Mouse (Mus musculus) midbrain, embryonic 15.5 days (tissue): ENCODE results near the gene Actn2. TPM values are rescaled to one million over a fixed set of nuclear protein-coding genes. Genes with fewer than 3 reads are reported as not detected.

Experiments used
- ATAC-seq: fragments of 200-750 bp; cut with Nextera tagmentation; replicated peaks from 2 replicates; pipeline ENCODE4 v1.8.0; 2017; ENCODE audit warnings: moderate TSS enrichment
- H3K27ac ChIP-seq: fragments of 300-500 bp; sonication (generic); 2 replicates; pipeline ENCODE4 v1.5.1; 2015; ENCODE audit warnings: mild to moderate bottlenecking, inconsistent platforms
- H3K27me3 ChIP-seq: fragments of 300-500 bp; sonication (generic); replicated peaks from 2 replicates; pipeline ENCODE4 v1.6.1; 2015; ENCODE audit warnings: inconsistent platforms
- H3K36me3 ChIP-seq: fragments of 300-500 bp; sonication (generic); replicated peaks from 2 replicates; pipeline ENCODE4 v1.6.1; 2015; ENCODE audit warnings: inconsistent platforms
- H3K4me1 ChIP-seq: fragments of 300-500 bp; sonication (generic); 2 replicates; pipeline ENCODE4 v1.6.1; 2015; ENCODE audit warnings: inconsistent platforms
- H3K4me2 ChIP-seq: fragments of 300-500 bp; sonication (generic); 2 replicates; pipeline ENCODE4 v1.6.1; 2015; ENCODE audit warnings: inconsistent platforms, mild to moderate bottlenecking, moderate library complexity
- H3K4me3 ChIP-seq: fragments of 300-500 bp; sonication (generic); 2 replicates; pipeline ENCODE4 v1.5.1; 2015; ENCODE audit warnings: mild to moderate bottlenecking, inconsistent platforms
- H3K9ac ChIP-seq: fragments of 300-500 bp; sonication (generic); 2 replicates; pipeline ENCODE4 v1.6.1; 2015; ENCODE audit warnings: mild to moderate bottlenecking, inconsistent platforms
- H3K9me3 ChIP-seq: fragments of 300-500 bp; sonication (generic); 2 replicates; pipeline ENCODE4 v1.6.1; 2016; ENCODE audit warnings: inconsistent platforms
- WGBS: fragments of 180-500 bp; shearing (Covaris S2); methylation state at CpG from one replicate; pipeline ENCODE4 v1.1.7; 2015; ENCODE audit warnings: mixed read lengths; 5-methylcytosine and 5-hydroxymethylcytosine counted together
- polyA plus RNA-seq: library from polyadenylated mRNA; unstranded; fragments of >200 nt; fragmentation: Nextera tagmentation; extraction: Ambion mirVana; gene quantifications from 2 replicates; pipeline ENCODE4 v1.2.1, GENCODE M21; 2015

Actn2 gene
- polyA plus RNA-seq: 2.8 and 4.6 TPM in 2 replicates

DNA sequence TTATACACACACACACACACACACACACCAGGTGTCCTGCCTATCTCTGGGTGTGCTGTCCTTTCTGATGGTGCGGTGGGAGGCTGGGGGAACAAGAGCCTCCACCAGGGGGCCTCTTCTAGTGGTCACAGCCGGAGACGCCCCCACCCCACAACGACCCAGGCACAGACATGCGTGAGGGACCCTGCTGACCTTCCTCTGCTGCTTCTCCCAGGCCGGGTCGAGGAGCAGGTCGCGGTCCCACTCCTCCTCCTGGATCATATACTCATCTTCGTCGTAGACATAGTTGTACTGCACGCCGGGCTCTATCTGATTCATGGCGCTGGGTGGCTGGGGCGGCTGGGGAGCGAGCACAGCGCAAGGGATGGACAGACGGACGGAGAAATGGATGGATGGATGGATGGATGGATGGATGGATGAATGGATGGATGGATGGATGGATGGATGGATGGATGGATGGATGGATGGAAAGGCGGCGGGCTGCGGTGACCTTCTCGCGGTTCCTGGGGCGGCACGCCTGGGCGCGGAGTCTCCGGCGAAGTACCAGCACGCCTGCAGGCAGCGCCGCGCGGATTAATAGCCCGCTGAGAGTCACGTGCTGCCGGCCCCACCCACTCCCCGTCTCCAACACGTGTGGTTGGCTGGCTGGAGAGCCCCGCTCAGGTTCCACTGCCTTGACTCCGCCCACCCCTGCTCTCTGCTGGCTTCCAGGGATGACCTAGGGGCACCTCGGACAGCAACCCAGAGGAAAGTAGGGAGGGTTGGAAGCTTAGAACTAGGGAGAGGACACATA lies at the start of gene Actn2:
Actn2 (minus strand) TSS at position 578 of the 793 bp plus-strand sequence.
- H3K36me3 ChIP-seq: no peaks in the 10 kb centered on the region
- peak within 1 kb of the TSS; percentile 96 for H3K4me2 ChIP-seq
- WGBS: under 1% methylated on average over 43 of the region's 43 CpGs
- H3K4me3 ChIP-seq: peak within 1 kb of the TSS; percentile 51
- peak within 1 kb of the TSS; percentile 61 for H3K9ac ChIP-seq
- 0 out of 2 replicates have a peak, but pooled peaks cover 2% of the 10 kb centered on the region for H3K27me3 ChIP-seq
- H3K4me1 ChIP-seq: peaks cover 3% of the 10 kb centered on the region
- no peaks in the 10 kb centered on the region for H3K9me3 ChIP-seq
- ATAC-seq: peak; percentile 99
- H3K27ac ChIP-seq: no peak within 1 kb of the TSS

DNA sequence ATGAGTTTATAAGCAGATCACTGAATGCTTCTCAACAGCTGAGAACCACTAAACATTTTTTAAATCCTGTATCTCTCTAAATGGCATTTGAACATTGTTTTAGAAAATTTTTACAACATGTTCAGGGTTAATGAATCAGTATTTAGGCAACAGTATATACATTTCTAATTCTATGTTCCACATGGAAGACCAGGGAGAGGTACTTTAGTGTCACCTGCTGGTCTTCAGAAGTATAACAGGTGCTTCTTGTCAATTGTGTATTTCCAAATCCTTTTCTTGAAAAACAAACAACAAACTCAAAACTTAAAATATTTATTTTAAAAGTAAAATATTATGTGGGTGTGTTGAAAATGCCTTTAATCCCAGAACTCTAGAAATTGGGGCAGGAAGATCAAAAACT lies 45.7 kb upstream of the Actn2 start:
- H3K4me2 ChIP-seq: no peak overlapping the region
- no peaks in the 10 kb centered on the region for H3K36me3 ChIP-seq
- H3K4me1 ChIP-seq: no peaks in the 10 kb centered on the region
- no peak overlapping the region for H3K4me3 ChIP-seq
- no peak for ATAC-seq
- no peaks in the 10 kb centered on the region for H3K27me3 ChIP-seq
- H3K9me3 ChIP-seq: no peaks in the 10 kb centered on the region
- H3K9ac ChIP-seq: no peak overlapping the region
- H3K27ac ChIP-seq: no peak overlapping the region

DNA sequence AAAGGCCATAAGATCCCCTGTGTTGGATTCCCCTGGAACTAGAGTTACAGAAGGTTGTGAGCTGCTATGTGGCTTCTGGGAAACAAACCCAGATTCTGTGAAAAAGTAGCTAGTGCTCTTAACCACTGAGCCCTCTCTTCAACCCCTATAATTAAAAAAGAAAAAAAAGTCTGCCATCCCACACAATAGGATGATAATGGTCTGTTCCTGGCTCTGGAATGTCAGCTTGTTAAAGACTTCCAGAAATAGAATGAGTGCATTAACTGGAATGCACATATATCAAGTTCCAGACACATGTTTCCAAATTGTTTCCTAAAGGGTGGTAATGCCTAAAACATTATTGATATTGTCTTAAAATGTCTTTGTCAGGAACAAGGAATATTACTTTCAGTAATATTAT lies 44.2 kb upstream of the Actn2 start:
- Histone ChIP-seq H3K9me3 (no peaks in the 10 kb centered on the region), H3K4me2 (no peak overlapping the region), H3K4me1 (no peaks in the 10 kb centered on the region), H3K9ac (no peak overlapping the region), H3K4me3 (no peak overlapping the region), H3K36me3 (no peaks in the 10 kb centered on the region), H3K27ac (no peak overlapping the region), H3K27me3 (no peaks in the 10 kb centered on the region)
- no peak for ATAC-seq

DNA sequence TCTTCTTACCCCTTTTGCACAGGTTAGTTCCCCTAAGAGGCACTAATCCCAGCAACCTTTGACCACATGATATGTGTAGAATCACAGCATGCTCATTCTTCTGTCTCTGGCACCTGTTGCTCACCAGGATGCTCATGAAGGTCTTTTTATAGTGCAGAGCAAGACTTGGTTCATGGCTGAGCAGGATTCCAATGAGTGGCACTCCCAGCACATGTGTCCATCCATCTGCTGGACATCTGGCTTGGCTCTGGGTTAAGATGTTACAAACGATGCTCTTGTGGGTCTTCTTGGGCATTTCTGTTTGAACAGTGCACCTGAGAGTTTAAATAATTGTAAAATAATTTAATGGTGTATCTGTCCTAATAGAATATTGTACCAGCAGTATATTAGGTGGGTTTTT lies 36.2 kb upstream of the Actn2 start:
- H3K4me2 ChIP-seq: no peak overlapping the region
- no peaks in the 10 kb centered on the region for H3K27me3 ChIP-seq
- no peaks in the 10 kb centered on the region for H3K9me3 ChIP-seq
- H3K4me3 ChIP-seq: no peak overlapping the region
- no peak overlapping the region for H3K27ac ChIP-seq
- 71% methylated on average over 1 of the region's 1 CpGs for WGBS
- no peaks in the 10 kb centered on the region for H3K36me3 ChIP-seq
- no peaks in the 10 kb centered on the region for H3K4me1 ChIP-seq
- H3K9ac ChIP-seq: no peak overlapping the region
- no peak for ATAC-seq

DNA sequence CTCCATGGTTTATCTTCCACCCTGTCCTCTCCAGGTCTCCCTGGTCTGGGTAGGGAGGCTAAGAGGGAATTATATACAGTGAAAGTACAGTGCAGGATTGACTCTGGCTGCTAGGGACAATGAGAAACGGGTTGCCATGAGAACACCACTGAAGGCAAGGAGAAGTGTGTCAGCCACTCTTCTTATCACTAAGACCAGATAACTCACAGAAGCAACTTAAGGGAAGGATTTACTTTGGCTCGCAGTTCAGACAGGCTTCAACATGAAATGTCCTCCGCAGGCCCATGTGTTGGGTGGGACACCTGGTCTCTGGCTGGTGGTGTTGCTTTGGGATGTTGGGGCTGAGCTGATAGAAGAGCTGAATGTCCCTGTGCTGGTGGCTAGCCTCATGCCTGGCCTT lies 32.2 kb upstream of the Actn2 start:
- Histone ChIP-seq H3K36me3 (no peaks in the 10 kb centered on the region), H3K9ac (no peak overlapping the region), H3K27me3 (no peaks in the 10 kb centered on the region), H3K4me1 (no peaks in the 10 kb centered on the region), H3K9me3 (no peaks in the 10 kb centered on the region), H3K27ac (no peak overlapping the region), H3K4me3 (no peak overlapping the region), H3K4me2 (no peak overlapping the region)
- ATAC-seq: no peak
- WGBS: 91% methylated on average over 3 of the region's 3 CpGs

DNA sequence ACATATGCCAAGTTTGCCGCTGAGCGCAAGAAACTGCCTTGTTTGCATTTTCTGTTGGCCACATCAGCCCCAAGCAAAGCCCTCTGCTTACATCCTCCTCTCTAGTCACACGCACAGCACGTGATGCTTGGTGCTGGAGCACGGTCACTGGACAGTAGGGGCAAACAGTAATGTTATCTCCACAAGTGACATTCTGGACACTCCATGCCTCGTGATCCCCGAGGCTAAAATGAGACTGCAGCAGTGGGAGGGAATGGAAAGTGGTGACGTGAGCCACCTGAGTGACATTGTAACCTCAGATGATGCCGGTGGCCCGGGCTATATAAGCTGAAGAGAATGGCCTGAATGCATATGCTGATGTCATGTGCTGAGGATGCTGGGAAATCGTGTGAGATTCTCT lies 29.4 kb upstream of the Actn2 start:
- no peaks in the 10 kb centered on the region for H3K9me3 ChIP-seq
- H3K4me3 ChIP-seq: no peak overlapping the region
- no peaks in the 10 kb centered on the region for H3K27me3 ChIP-seq
- no peak overlapping the region for H3K27ac ChIP-seq
- H3K9ac ChIP-seq: no peak overlapping the region
- WGBS: 87% methylated on average over 11 of the region's 11 CpGs
- no peaks in the 10 kb centered on the region for H3K4me1 ChIP-seq
- no peak for ATAC-seq
- H3K36me3 ChIP-seq: no peaks in the 10 kb centered on the region
- no peak overlapping the region for H3K4me2 ChIP-seq

DNA sequence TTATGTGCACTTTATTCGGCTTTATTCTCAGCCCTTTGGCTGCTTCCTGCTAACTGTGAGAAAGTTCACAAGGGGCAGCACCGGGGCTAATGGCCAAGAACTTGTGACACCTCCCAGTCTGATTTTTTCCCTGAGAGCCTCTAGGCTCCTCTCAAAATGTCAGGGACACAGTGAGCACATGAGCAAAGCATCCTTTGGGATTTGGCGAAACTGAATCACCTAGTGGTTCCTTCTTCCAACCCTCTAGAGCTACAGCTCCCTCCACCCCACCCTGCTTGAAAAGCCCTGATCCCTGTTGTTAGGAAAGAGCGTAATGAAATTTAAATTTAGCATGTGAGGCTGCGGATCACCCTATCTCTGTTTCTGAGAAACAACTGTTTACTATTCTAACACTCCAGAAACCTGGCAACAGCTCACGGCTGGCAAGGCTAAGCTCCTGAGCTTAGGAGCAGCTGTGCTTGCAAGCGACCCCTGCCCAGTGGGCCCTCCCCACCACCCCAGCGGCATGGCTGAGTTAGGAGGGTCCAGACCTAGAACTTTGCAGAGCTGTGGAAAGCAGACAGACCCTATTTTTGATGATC lies 28.6 kb upstream of the Actn2 start:
- H3K36me3 ChIP-seq: no peaks in the 10 kb centered on the region
- H3K27me3 ChIP-seq: no peaks in the 10 kb centered on the region
- no peaks in the 10 kb centered on the region for H3K4me1 ChIP-seq
- H3K9me3 ChIP-seq: no peaks in the 10 kb centered on the region
- no peak for ATAC-seq
- no peak overlapping the region for H3K4me2 ChIP-seq
- no peak overlapping the region for H3K9ac ChIP-seq
- 55% methylated on average over 8 of the region's 8 CpGs for WGBS
- no peak overlapping the region for H3K4me3 ChIP-seq
- H3K27ac ChIP-seq: no peak overlapping the region

DNA sequence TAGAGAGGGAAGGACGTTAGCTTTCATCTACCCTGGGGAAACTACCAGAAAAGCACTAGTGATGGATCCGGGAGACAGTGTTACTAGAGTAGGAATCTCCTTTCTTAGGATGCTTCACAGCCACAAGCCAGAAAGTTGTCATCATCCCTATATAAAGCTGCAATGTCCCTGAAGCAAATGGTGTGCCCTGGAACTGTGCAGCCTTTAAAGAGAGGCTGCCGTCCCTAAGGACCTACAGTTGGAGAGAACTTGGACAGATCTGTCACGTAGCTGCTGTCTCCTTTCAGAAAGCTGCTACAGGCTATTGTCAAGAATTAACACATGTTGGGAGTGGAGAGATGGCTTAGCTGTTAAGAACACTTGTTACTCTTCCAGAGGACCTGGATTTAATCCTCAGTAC lies 20.9 kb upstream of the Actn2 start:
- Histone ChIP-seq H3K27ac (no peak overlapping the region), H3K9ac (no peak overlapping the region), H3K9me3 (no peaks in the 10 kb centered on the region), H3K4me1 (no peaks in the 10 kb centered on the region), H3K27me3 (no peaks in the 10 kb centered on the region), H3K4me3 (no peak overlapping the region), H3K36me3 (no peaks in the 10 kb centered on the region), H3K4me2 (no peak overlapping the region)
- WGBS: 78% methylated on average over 4 of the region's 4 CpGs
- no peak for ATAC-seq

DNA sequence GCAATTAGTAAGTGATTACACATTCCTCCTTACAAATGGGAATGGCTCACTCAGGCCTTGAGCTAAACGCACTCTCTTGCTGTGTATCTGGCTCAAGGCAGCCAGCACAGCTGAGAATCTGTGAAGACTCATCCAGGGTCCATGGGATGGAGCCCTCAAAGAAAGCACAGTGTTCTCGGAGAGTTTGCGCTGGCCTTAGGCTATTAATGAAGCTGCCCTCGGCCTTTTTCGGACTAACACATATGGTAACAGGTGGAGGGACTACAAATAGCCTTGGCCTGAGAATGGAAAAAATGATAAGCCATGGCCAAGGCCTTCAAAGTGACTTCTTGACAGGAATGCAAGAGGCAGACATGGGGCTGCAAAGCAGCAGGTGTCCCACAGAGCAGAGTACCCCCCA lies 17.0 kb upstream of the Actn2 start:
- H3K4me2 ChIP-seq: no peak overlapping the region
- no peaks in the 10 kb centered on the region for H3K36me3 ChIP-seq
- H3K4me1 ChIP-seq: no peaks in the 10 kb centered on the region
- no peaks in the 10 kb centered on the region for H3K9me3 ChIP-seq
- H3K9ac ChIP-seq: no peak overlapping the region
- no peak overlapping the region for H3K27ac ChIP-seq
- no peak overlapping the region for H3K4me3 ChIP-seq
- 83% methylated on average over 5 of the region's 5 CpGs for WGBS
- H3K27me3 ChIP-seq: no peaks in the 10 kb centered on the region
- ATAC-seq: no peak

DNA sequence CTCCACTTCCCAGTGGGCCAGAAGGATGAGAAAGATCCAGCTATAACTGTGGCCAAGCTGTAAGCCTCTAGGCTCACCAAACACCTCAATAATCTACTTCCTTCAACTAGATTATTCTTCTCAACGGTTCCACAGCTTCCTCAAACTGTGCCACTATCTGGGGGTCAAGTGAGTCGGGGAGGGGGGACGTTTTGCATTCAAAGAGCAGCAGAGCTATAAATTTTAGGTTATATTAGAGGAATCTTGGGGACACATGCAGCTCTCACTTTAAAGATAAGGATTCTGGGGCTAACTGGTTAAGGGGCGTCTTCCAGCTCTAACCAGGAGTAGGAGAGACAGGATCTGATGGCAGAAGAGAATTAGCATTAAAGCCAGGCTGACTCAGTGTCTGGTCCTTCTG lies 15.6 kb upstream of the Actn2 start:
- ATAC-seq: no peak
- H3K4me2 ChIP-seq: no peak overlapping the region
- no peaks in the 10 kb centered on the region for H3K9me3 ChIP-seq
- no peaks in the 10 kb centered on the region for H3K4me1 ChIP-seq
- no peak overlapping the region for H3K9ac ChIP-seq
- 71% methylated on average over 4 of the region's 4 CpGs for WGBS
- H3K4me3 ChIP-seq: no peak overlapping the region
- no peaks in the 10 kb centered on the region for H3K27me3 ChIP-seq
- no peak overlapping the region for H3K27ac ChIP-seq
- H3K36me3 ChIP-seq: no peaks in the 10 kb centered on the region

DNA sequence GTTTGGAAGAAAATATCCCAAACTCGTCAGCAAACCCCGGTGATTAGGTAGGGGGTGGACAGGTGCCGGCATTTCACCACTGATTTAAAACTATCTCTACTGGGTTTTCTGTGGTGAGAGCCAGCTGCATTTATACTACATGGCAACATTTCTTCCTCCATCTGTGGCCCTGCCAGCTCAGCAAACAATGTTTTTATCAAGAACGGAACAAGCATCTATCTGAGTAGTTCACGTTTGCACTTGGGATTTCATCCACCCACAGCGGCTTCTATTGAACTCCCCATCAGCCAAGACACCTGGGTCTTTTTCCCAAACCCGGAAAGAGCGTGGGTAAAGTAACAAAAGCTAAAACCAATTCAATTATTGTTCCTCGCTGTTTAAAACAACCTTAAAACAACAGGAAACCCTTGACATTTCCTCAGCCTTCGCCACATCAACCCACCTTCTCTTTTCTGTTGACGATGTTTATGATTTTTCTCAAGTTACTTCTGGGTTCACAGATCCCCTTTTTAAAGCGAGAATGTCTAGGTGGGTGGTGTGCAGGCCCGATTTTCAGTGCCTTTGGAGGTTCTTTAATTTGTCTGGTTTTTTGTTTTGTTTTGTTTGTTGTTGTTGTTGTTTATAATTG lies 8.8 kb upstream of the Actn2 start:
- no peak overlapping the region for H3K4me2 ChIP-seq

DNA sequence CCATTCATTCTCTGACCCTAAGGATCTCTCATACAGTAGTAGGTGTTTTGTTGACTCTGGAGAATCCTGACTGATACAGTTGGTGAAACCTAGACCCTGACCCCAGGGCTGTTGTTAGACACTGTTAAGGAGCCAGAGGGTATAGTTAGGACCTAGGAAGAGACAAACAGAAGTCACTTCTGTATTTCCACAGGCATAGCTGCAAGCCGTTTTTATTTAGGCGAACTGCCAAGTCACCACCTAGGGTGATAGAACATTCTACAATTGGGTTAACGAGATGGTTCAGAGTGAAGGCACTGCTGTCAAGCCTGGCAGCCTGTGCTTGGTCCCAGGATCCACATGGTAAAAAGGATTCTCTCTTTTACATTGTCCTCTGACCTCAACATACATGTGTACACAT lies 6.3 kb upstream of the Actn2 start:
- H3K4me2 ChIP-seq: no peak overlapping the region
- no peak overlapping the region for H3K4me3 ChIP-seq
- no peak overlapping the region for H3K27ac ChIP-seq
- ATAC-seq: no peak
- WGBS: 78% methylated on average over 3 of the region's 3 CpGs
- H3K9ac ChIP-seq: no peak overlapping the region
- H3K36me3 ChIP-seq: no peaks in the 10 kb centered on the region
- H3K9me3 ChIP-seq: no peaks in the 10 kb centered on the region
- H3K27me3 ChIP-seq: no peaks in the 10 kb centered on the region
- H3K4me1 ChIP-seq: no peaks in the 10 kb centered on the region

More for the DNA sequence above, 8.8 kb upstream of the Actn2 start:
- Histone ChIP-seq H3K4me1 (no peaks in the 10 kb centered on the region), H3K4me3 (no peak overlapping the region), H3K9me3 (no peaks in the 10 kb centered on the region), H3K36me3 (no peaks in the 10 kb centered on the region), H3K9ac (no peak overlapping the region), H3K27me3 (no peaks in the 10 kb centered on the region), H3K27ac (no peak overlapping the region)
- WGBS: 79% methylated on average over 13 of the region's 13 CpGs
- no peak for ATAC-seq

DNA sequence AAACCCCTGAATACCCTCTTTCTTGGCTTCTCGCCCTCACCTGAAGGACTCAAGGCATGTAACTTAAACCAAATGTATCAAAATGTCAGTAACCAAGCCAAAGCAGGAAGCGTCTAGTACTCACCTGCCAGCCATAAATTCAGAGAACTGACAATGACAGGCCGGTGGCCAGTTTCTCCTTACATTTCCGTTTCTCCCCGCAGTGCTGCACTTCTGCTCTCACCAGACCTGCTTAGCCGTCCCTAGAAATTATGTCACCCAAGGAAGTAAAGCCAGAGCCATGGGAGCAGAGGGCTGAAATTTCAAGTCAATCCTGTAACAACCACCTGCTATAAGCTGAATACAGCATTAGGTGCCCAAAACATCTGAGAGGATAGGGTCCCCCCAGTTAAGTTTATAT lies 887 bp upstream of the Actn2 start:
- no peak for ATAC-seq
- peaks cover 3% of the 10 kb centered on the region for H3K4me1 ChIP-seq
- H3K27me3 ChIP-seq: 0 out of 2 replicates have a peak, but pooled peaks cover 2% of the 10 kb centered on the region
- no peaks in the 10 kb centered on the region for H3K9me3 ChIP-seq
- H3K4me3 ChIP-seq: no peak overlapping the region
- WGBS: 58% methylated on average over 6 of the region's 6 CpGs
- peak overlapping the region; percentile 96; the same call in 1 of the 2 replicates for H3K4me2 ChIP-seq
- no peak overlapping the region for H3K27ac ChIP-seq
- H3K9ac ChIP-seq: no peak overlapping the region
- no peaks in the 10 kb centered on the region for H3K36me3 ChIP-seq
